Mouse (Mus musculus): ENCODE measurements at regions not wholly inside any gene's neighbourhood (a gene's known extent, or its start where the extent isn't known, plus 50 kb on each side); places are given as distances from the start of the nearest gene placed in this dataset.

- Histone ChIP-seq H3K4me2 (no peak overlapping the region), H3K9me3 (replicated peaks) (no peaks in the 10 kb centered on the region), H3K4me3 (replicated peaks) (no peak overlapping the region), H3K27ac (replicated peaks) (no peak overlapping the region), H3K4me1 (no peaks in the 10 kb centered on the region), H3K9ac (replicated peaks) (no peak overlapping the region), H3K36me3 (no peaks in the 10 kb centered on the region), H3K27me3 (replicated peaks) (no peaks in the 10 kb centered on the region)
- 37% methylated on average over 4 of the region's 4 CpGs for WGBS
- ATAC-seq (ENCODE audit: low FRiP score), result no peak
These were observed 423.3 kb downstream of the Zic3 start for GRCm38 (mm10) chrX:58445624-58446323.

- H3K9ac ChIP-seq (replicated peaks), result no peak overlapping the region
- no peak overlapping the region for H3K4me3 ChIP-seq (replicated peaks)
- no peak overlapping the region for H3K27ac ChIP-seq (replicated peaks)
- H3K4me1 ChIP-seq, result no peaks in the 10 kb centered on the region
- ATAC-seq (ENCODE audit: low FRiP score), result no peak
- WGBS, result 61% methylated on average over 6 of the region's 6 CpGs
- H3K9me3 ChIP-seq (replicated peaks), result no peaks in the 10 kb centered on the region
- no peak overlapping the region for H3K4me2 ChIP-seq
- H3K36me3 ChIP-seq, result no peaks in the 10 kb centered on the region
- H3K27me3 ChIP-seq (replicated peaks), result no peaks in the 10 kb centered on the region
These were observed 425.1 kb downstream of the Zic3 start for GRCm38 (mm10) chrX:58447605-58448004.

- H3K4me2 ChIP-seq, result no peak overlapping the region
- no peaks in the 10 kb centered on the region for H3K9me3 ChIP-seq (replicated peaks)
- no peaks in the 10 kb centered on the region for H3K27me3 ChIP-seq (replicated peaks)
- H3K36me3 ChIP-seq, result no peaks in the 10 kb centered on the region
- H3K4me1 ChIP-seq, result no peaks in the 10 kb centered on the region
- H3K9ac ChIP-seq (replicated peaks), result no peak overlapping the region
- ATAC-seq (ENCODE audit: low FRiP score), result peak; percentile 84
- no peak overlapping the region for H3K4me3 ChIP-seq (replicated peaks)
- WGBS, result 69% methylated on average over 6 of the region's 6 CpGs
- no peak overlapping the region for H3K27ac ChIP-seq (replicated peaks)
These were observed 439.5 kb upstream of the 4930550L24Rik start for GRCm38 (mm10) chrX:58469683-58470082.

- no peak overlapping the region for H3K4me3 ChIP-seq (replicated peaks)
- H3K4me2 ChIP-seq, result no peak overlapping the region
- no peaks in the 10 kb centered on the region for H3K4me1 ChIP-seq
- ATAC-seq (ENCODE audit: low FRiP score), result no peak
- H3K27me3 ChIP-seq (replicated peaks), result no peaks in the 10 kb centered on the region
- no peak overlapping the region for H3K27ac ChIP-seq (replicated peaks)
- H3K9me3 ChIP-seq (replicated peaks), result no peaks in the 10 kb centered on the region
- H3K9ac ChIP-seq (replicated peaks), result no peak overlapping the region
- 80% methylated on average over 1 of the region's 1 CpGs for WGBS
- no peaks in the 10 kb centered on the region for H3K36me3 ChIP-seq
These were observed 438.2 kb upstream of the 4930550L24Rik start for GRCm38 (mm10) chrX:58470986-58471385.

- Histone ChIP-seq H3K4me1 (no peaks in the 10 kb centered on the region), H3K4me2 (no peak overlapping the region), H3K27me3 (replicated peaks) (no peaks in the 10 kb centered on the region), H3K36me3 (no peaks in the 10 kb centered on the region), H3K9ac (replicated peaks) (no peak overlapping the region), H3K27ac (replicated peaks) (no peak overlapping the region), H3K9me3 (replicated peaks) (no peaks in the 10 kb centered on the region), H3K4me3 (replicated peaks) (no peak overlapping the region)
- ATAC-seq (ENCODE audit: low FRiP score), result no peak
- WGBS, result 8% methylated on average over 2 of the region's 2 CpGs
These were observed 418.3 kb upstream of the 4930550L24Rik start for GRCm38 (mm10) chrX:58490861-58491260.

- peak; percentile 57; the same call in 1 of the 2 replicates for ATAC-seq (ENCODE audit: low FRiP score)
- Histone ChIP-seq H3K9me3 (replicated peaks) (no peaks in the 10 kb centered on the region), H3K27me3 (replicated peaks) (no peaks in the 10 kb centered on the region), H3K4me2 (no peak overlapping the region), H3K9ac (replicated peaks) (no peak overlapping the region), H3K4me3 (replicated peaks) (no peak overlapping the region), H3K4me1 (no peaks in the 10 kb centered on the region), H3K36me3 (no peaks in the 10 kb centered on the region), H3K27ac (replicated peaks) (no peak overlapping the region)
- 62% methylated on average over 1 of the region's 1 CpGs for WGBS
These were observed 405.6 kb upstream of the 4930550L24Rik start for GRCm38 (mm10) chrX:58503573-58503972.

GRCm38 (mm10) chrX:58514925-58515324 is 394.2 kb upstream of the 4930550L24Rik start:
- H3K4me3 ChIP-seq (replicated peaks), result no peak overlapping the region
- no peak overlapping the region for H3K9ac ChIP-seq (replicated peaks)
- H3K27ac ChIP-seq (replicated peaks), result no peak overlapping the region
- no peaks in the 10 kb centered on the region for H3K9me3 ChIP-seq (replicated peaks)
- H3K4me2 ChIP-seq, result no peak overlapping the region
- H3K4me1 ChIP-seq, result no peaks in the 10 kb centered on the region
- no peak for ATAC-seq (ENCODE audit: low FRiP score)
- no peaks in the 10 kb centered on the region for H3K27me3 ChIP-seq (replicated peaks)
- 61% methylated on average over 5 of the region's 5 CpGs for WGBS
- H3K36me3 ChIP-seq, result no peaks in the 10 kb centered on the region
